Mouse (Mus musculus): ENCODE results near the gene Adcy10. TPM values are rescaled to one million over a fixed set of nuclear protein-coding genes. Genes with fewer than 3 reads are reported as not detected.
A peak's percentile ranks its signal among the peaks of the same experiment; 100 is the strongest.

The Adcy10 gene
- total and polyA plus RNA-seq, 2 experiments from 2014 or later: 0.10 TPM; not detected in 1

DNA sequence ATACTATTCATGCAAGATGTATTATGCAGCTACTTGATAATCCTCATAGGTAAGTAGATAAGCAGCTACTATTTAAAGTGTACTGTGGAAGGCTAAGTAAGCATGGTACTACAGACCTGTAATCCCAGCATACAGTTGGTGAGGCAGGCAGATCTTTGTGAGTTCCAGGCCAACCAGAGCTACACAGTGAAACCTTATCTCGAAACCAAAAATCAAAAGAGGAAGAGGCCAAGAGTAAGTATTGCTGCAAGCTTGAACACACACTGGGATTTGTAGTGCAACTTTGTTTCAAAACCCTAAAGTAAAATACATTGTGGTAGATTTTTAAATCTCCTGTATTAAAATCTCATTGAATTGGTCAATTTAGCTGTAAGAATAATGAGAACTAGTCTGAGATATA is 13.5 kb upstream of the Adcy10 start:
- no peaks in the 10 kb centered on the region for H3K9me3 ChIP-seq (ENCODE audit: low read length)
- H3K27ac ChIP-seq (ENCODE audit: low read depth, low read length): no peak overlapping the region
- H3K4me3 ChIP-seq (ENCODE audit: low read depth, low read length): no peak overlapping the region
- no peaks in the 10 kb centered on the region for H3K27me3 ChIP-seq (ENCODE audit: insufficient read depth, low read length)
- TF ChIP-seq CTCF (IDR thresholded peaks at IDR 0.05; ENCODE audit: low read depth): no peak
- DNase-seq (no peak), ATAC-seq (no peak)
- WGBS: 100% methylated on average over 1 of the region's 1 CpGs
- no peaks in the 10 kb centered on the region for H3K4me1 ChIP-seq (ENCODE audit: insufficient read depth)
- no peak overlapping the region for H3K9ac ChIP-seq
- no peak overlapping the region for H3K4me2 ChIP-seq (ENCODE audit: low read depth)
- no peaks in the 10 kb centered on the region for H3K36me3 ChIP-seq (ENCODE audit: insufficient read depth)

DNA sequence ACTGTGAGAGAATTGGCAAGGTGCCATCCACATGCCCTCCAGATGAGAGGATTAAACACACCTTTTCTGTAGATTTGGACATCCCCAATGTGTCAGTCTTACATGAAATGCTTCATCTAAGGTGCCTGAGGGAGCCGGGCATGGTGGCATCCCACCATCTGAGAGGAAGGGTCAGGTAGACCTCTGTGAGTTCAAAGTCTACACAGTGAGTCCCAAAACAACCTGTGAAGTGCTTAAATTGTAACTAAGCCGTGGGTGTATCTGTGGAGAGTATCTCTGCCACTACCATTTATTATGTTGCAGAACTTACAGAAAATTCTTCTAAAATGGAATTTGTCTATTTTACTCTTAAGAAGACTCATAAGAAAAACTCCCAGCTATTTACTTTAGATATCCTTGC is 1.1 kb downstream of the Adcy10 start:
- Histone ChIP-seq H3K9ac (no peak overlapping the region), H3K4me1 (ENCODE audit: insufficient read depth) (no peaks in the 10 kb centered on the region), H3K4me2 (ENCODE audit: low read depth) (no peak overlapping the region), H3K27me3 (ENCODE audit: insufficient read depth, low read length) (no peaks in the 10 kb centered on the region), H3K27ac (ENCODE audit: low read depth, low read length) (no peak overlapping the region), H3K4me3 (ENCODE audit: low read depth, low read length) (no peak overlapping the region), H3K36me3 (ENCODE audit: insufficient read depth) (peaks cover 7% of the 10 kb centered on the region; the same call in 1 of the 2 replicates), H3K9me3 (ENCODE audit: low read length) (no peaks in the 10 kb centered on the region)
- DNase-seq (no peak), ATAC-seq (no peak)
- no peak for TF ChIP-seq CTCF (IDR thresholded peaks at IDR 0.05; ENCODE audit: low read depth)
- 93% methylated on average over 2 of the region's 2 CpGs for WGBS

GRCm38 (mm10) chr1:165489197-165489596 is 4.2 kb downstream of the Adcy10 start:
- H3K4me1 ChIP-seq (ENCODE audit: insufficient read depth): no peaks in the 10 kb centered on the region
- no peak for DNase-seq
- H3K27me3 ChIP-seq (ENCODE audit: insufficient read depth, low read length): no peaks in the 10 kb centered on the region
- no peak for ATAC-seq
- no peak overlapping the region for H3K4me2 ChIP-seq (ENCODE audit: low read depth)
- no peak for TF ChIP-seq CTCF (IDR thresholded peaks at IDR 0.05; ENCODE audit: low read depth)
- H3K4me3 ChIP-seq (ENCODE audit: low read depth, low read length): no peak overlapping the region
- WGBS: 82% methylated on average over 4 of the region's 4 CpGs
- H3K9ac ChIP-seq: no peak overlapping the region
- no peaks in the 10 kb centered on the region for H3K36me3 ChIP-seq (ENCODE audit: insufficient read depth)
- H3K9me3 ChIP-seq (ENCODE audit: low read length): no peaks in the 10 kb centered on the region
- H3K27ac ChIP-seq (ENCODE audit: low read depth, low read length): no peak overlapping the region

- Histone ChIP-seq H3K4me2 (ENCODE audit: low read depth) (no peak overlapping the region), H3K27ac (ENCODE audit: low read depth, low read length) (no peak overlapping the region), H3K9me3 (ENCODE audit: low read length) (no peaks in the 10 kb centered on the region), H3K4me3 (ENCODE audit: low read depth, low read length) (no peak overlapping the region), H3K36me3 (ENCODE audit: insufficient read depth) (no peaks in the 10 kb centered on the region), H3K9ac (no peak overlapping the region), H3K27me3 (ENCODE audit: insufficient read depth, low read length) (no peaks in the 10 kb centered on the region), H3K4me1 (ENCODE audit: insufficient read depth) (no peaks in the 10 kb centered on the region)
- WGBS: 15% methylated on average over 3 of the region's 3 CpGs
- DNase-seq (peak; percentile 33), ATAC-seq (no peak)
- TF ChIP-seq CTCF (IDR thresholded peaks at IDR 0.05; ENCODE audit: low read depth): no peak
Measured at GRCm38 (mm10) chr1:165498856-165499255, 13.9 kb downstream of the Adcy10 start.

DNA sequence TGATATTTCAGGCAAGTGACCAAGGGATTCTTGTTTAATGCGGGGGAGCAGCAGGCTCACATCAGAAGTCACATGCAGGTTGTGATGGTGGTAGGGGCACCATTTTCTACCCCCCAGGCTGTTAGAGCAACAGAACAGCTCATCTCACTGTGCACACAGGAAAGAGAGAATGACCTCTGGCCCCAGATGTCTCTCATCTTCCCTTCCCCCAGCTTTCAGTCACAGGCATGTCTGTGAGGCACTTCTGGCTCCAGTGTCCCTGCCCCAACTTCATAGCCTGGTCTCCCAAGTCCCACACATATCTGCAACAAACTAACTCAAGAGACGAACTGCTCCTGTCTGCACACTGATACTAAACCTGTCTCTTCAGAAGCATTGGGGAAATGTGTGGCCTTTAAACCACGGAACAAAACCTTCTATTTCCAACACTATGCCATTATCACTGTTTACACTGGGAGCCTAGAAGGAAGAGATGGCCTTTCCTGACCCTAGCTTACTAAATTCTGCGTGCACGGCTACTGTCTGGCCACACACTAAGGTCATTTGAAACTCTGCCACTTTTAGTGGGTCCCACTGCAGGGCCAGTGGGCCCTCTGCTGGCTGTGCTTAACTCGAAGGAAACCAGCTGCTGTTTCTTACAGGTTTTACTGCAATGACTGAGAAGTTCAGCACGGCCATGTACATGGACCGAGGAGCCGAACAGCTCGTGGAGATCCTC is 18.5 kb downstream of the Adcy10 start:
- 68% methylated on average over 10 of the region's 10 CpGs for WGBS
- Histone ChIP-seq H3K4me2 (ENCODE audit: low read depth) (no peak overlapping the region), H3K4me1 (ENCODE audit: insufficient read depth) (no peaks in the 10 kb centered on the region), H3K9me3 (ENCODE audit: low read length) (no peaks in the 10 kb centered on the region), H3K9ac (no peak overlapping the region), H3K36me3 (ENCODE audit: insufficient read depth) (no peaks in the 10 kb centered on the region), H3K27me3 (ENCODE audit: insufficient read depth, low read length) (no peaks in the 10 kb centered on the region), H3K27ac (ENCODE audit: low read depth, low read length) (no peak overlapping the region), H3K4me3 (ENCODE audit: low read depth, low read length) (no peak overlapping the region)
- no peak for DNase-seq
- no peak for ATAC-seq
- peak; percentile 40 for TF ChIP-seq CTCF (IDR thresholded peaks at IDR 0.05; ENCODE audit: low read depth)

DNA sequence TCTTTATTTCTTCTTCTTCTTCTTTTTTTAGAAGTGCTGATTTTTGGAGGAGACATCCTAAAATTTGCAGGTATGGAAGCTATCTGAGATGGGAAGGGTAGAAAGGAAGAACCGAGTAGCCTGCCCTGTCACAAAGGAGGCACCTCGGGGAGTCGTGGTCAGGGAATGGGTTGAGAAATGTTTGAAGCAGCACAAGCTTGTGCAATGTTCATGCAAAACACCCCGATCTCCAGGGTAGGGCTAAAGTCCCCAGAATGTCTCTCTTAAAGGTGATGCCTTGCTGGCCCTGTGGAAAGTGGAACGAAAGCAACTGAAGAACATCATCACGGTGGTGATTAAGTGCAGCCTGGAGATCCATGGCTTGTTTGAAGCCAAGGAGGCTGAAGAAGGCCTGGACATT is 21.3 kb downstream of the Adcy10 start:
- H3K9me3 ChIP-seq (ENCODE audit: low read length): no peaks in the 10 kb centered on the region
- DNase-seq (no peak), ATAC-seq (no peak)
- no peaks in the 10 kb centered on the region for H3K4me1 ChIP-seq (ENCODE audit: insufficient read depth)
- no peaks in the 10 kb centered on the region for H3K36me3 ChIP-seq (ENCODE audit: insufficient read depth)
- H3K27me3 ChIP-seq (ENCODE audit: insufficient read depth, low read length): no peaks in the 10 kb centered on the region
- 91% methylated on average over 6 of the region's 6 CpGs for WGBS
- no peak overlapping the region for H3K4me3 ChIP-seq (ENCODE audit: low read depth, low read length)
- no peak for TF ChIP-seq CTCF (IDR thresholded peaks at IDR 0.05; ENCODE audit: low read depth)
- H3K4me2 ChIP-seq (ENCODE audit: low read depth): no peak overlapping the region
- no peak overlapping the region for H3K27ac ChIP-seq (ENCODE audit: low read depth, low read length)
- no peak overlapping the region for H3K9ac ChIP-seq

DNA sequence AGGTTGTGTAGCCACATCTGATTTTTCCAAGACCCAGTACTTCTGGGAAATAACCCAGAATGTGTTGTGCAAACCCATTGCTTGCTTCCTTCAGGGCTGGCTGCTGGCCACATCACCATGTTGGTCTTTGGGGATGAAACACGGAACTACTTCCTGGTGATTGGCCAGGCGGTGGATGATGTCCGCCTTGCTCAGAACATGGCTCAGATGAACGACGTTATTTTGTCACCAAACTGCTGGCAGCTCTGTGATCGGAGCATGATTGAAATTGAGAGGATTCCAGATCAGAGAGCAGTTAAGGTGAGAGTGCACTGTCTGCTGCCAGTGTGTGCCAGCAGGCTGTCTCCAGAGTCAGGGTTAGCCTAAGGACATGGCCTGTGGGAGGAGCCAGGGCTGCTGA is 25.2 kb downstream of the Adcy10 start:
- Histone ChIP-seq H3K9ac (no peak overlapping the region), H3K27ac (ENCODE audit: low read depth, low read length) (no peak overlapping the region), H3K9me3 (ENCODE audit: low read length) (no peaks in the 10 kb centered on the region), H3K4me2 (ENCODE audit: low read depth) (no peak overlapping the region), H3K4me1 (ENCODE audit: insufficient read depth) (no peaks in the 10 kb centered on the region), H3K36me3 (ENCODE audit: insufficient read depth) (no peaks in the 10 kb centered on the region), H3K4me3 (ENCODE audit: low read depth, low read length) (no peak overlapping the region), H3K27me3 (ENCODE audit: insufficient read depth, low read length) (no peaks in the 10 kb centered on the region)
- WGBS: 82% methylated on average over 6 of the region's 6 CpGs
- TF ChIP-seq CTCF (IDR thresholded peaks at IDR 0.05; ENCODE audit: low read depth): no peak
- ATAC-seq (no peak), DNase-seq (no peak)
